ENCODE assay signal across 18 mouse cellular contexts in the genomic region with DNA sequence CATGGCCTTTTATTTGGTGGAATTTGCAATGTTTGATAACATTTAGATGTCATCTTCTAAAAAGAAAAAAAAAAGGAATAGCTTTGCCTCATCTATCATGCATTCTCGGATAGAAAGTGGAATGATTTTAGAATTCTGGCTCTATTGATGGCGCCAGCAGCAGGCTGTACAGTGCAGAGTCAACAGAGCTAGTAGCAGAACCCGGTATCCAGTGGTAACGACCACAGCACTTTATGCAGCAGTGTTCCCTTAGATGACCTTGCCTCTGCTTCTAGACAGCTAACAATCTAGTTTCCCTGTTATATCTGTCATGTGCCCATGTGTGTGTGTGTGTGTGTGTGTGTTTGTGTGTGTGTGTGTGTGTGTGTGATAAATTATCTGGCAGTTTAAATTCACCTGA.
"Had no signal": no experiment of that assay in that cellular context is flagged by ENCODE, and none has a peak within 500 bp of the region (broad histone marks: within the 10 kb centered on the region; RNA-seq: fewer than 3 reads in every experiment).

No protein-coding gene starts in this region.

- DNase-seq: kidney, adult 8-10 months; kidney, postnatal 10 days; kidney, postnatal 36 days; layer of hippocampus, postnatal 36 days; liver, embryonic 13.5 days; lung, adult 2 months; lung, postnatal 14 days; lung, postnatal 4 days; right cerebral cortex, adult 18-20 months; right cerebral cortex, postnatal 14 days; spleen, adult 18-20 months; thymus, postnatal 25 days had no signal

- H3K27me3 ChIP-seq: kidney, embryonic 15.5 days; liver, embryonic 13.5 days; midbrain, embryonic 12.5 days; neural tube, embryonic 12.5 days; neural tube, embryonic 15.5 days; stomach, embryonic 15.5 days had no signal

- H3K4me1 ChIP-seq: kidney, embryonic 15.5 days; liver, embryonic 13.5 days; midbrain, embryonic 12.5 days; neural tube, embryonic 12.5 days; neural tube, embryonic 15.5 days; stomach, embryonic 15.5 days had no signal

- H3K36me3 ChIP-seq: kidney, embryonic 15.5 days; liver, embryonic 13.5 days; midbrain, embryonic 12.5 days; neural tube, embryonic 12.5 days; neural tube, embryonic 15.5 days; stomach, embryonic 15.5 days had no signal

- H3K4me3 ChIP-seq: kidney, embryonic 15.5 days; left cerebral cortex, adult 2 months; liver, embryonic 13.5 days; midbrain, embryonic 12.5 days; neural tube, embryonic 12.5 days; neural tube, embryonic 15.5 days; stomach, embryonic 15.5 days had no signal

- H3K9ac ChIP-seq: kidney, embryonic 15.5 days; liver, embryonic 13.5 days; midbrain, embryonic 12.5 days; neural tube, embryonic 12.5 days; neural tube, embryonic 15.5 days; stomach, embryonic 15.5 days had no signal

- H3K27ac ChIP-seq: kidney, embryonic 15.5 days; left cerebral cortex, adult 2 months; liver, embryonic 13.5 days; midbrain, embryonic 12.5 days; neural tube, embryonic 12.5 days; neural tube, embryonic 15.5 days; stomach, embryonic 15.5 days had no signal

- H3K9me3 ChIP-seq: kidney, embryonic 15.5 days; liver, embryonic 13.5 days; midbrain, embryonic 12.5 days; neural tube, embryonic 12.5 days; neural tube, embryonic 15.5 days; stomach, embryonic 15.5 days had no signal

- H3K4me2 ChIP-seq: kidney, embryonic 15.5 days; liver, embryonic 13.5 days; midbrain, embryonic 12.5 days; neural tube, embryonic 12.5 days; neural tube, embryonic 15.5 days; stomach, embryonic 15.5 days had no signal
